Mouse (Mus musculus): ENCODE results near the gene Zfp575.

Gene Zfp575

DNA sequence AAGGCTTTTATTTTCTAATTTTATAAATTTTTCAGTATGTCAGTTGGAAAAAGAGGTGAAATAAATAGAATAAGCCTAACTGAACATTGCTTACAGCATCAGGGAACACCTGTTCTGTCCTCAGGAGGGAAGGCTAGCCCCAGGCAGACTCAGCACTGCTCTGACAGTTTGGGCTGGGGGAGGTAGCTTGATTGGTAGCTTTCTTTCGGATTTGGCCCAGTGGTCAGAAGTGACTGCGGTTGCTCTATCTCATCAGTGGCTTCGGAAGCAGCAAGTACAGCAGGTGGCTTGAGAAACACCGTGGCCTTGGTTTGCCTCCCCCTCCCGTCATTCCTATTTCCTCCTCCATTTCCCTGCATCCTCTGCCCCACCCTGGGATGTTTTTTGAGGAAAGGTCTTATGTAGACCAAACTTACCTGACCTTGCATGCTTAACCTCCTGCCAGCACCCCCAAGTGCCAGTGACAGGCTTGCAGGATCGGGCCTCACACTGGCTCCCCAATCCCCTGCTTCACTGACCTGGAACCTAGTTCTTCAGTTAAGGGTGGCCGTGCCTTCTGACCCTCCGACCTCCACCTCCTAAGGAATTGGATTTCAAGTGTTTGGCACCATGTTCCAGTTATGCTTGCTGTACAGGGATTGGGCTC, 24.1 kb downstream of the Zfp575 start:
- peak in 1 of 2 experiments; percentile 21 for DNase-seq

DNA sequence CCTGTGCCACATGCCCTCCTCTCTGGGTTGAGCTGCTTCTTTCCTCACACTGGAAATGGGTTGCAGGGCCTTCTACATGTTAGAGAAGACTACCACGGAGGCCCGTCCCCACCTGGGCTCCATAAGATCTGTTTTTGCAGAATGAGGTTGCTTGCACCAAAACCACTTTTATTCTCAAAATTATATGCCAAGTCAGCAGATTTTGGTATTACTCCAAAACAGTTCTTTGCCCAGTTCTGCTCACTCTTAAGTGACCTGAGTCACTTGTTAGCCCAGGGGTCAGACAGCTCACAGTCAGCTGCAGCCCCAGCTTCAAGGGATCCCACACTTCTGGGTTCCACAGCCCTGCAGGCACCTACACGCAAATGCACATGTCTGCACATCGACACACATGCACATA, 26.0 kb downstream of the Zfp575 start:
- no peak for DNase-seq

DNA sequence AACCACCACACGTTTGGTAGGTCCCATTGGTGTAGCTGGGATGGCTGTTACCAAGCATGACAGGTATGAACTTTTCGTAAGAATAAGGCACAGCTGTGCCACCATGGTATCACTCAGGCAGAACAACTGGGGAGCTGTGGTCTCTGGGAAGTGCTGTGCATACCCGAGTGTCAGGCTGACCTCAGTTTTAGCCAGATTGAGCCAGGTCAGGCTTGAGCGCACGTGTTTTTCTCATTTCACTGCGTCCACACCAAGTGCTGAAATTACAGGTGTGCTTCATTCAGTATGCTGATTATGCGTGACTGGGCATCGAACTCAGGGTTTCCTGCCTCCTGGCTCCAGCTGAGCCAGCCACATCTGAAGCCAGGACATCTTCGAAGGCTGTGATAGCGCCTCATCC, 31.7 kb downstream of the Zfp575 start:
- DNase-seq: no peak

DNA sequence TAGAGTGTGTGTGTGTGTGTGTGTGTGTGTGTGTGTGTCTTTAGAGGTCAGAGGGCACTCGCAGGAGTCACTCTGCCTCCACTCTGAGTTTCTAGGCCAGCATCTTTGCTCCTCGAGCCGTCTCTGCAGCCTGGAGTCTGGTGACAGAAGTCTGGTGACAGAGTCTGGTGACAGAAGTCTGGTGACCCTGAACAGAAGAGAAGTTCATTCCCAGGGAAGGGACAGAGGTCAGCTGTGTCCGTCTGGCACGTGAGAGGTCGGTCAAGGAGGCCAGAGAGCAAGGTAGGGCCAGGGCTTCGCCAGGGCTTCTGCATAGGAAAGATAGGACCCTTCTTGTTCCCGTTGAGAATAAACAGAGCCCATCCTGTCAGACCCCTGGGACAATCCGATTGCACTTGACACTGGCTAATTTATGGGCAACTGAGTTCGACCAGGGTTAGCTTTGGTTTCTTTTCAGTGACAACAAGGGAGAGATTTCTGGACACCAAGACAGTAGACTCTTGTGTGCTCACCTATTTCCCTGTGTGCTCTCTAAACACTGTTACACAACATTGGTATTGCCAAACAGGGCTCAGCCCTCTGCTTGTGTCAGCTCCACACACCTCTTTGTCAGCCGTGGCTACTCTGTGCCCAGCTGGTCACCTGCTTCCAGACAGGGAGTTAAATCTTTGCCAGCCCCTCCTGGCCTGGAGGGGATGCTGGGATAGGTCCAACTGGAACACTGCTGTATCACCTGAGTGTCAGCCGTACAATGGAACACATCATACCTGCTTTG, 35.3 kb downstream of the Zfp575 start:
- DNase-seq: no peak

DNA sequence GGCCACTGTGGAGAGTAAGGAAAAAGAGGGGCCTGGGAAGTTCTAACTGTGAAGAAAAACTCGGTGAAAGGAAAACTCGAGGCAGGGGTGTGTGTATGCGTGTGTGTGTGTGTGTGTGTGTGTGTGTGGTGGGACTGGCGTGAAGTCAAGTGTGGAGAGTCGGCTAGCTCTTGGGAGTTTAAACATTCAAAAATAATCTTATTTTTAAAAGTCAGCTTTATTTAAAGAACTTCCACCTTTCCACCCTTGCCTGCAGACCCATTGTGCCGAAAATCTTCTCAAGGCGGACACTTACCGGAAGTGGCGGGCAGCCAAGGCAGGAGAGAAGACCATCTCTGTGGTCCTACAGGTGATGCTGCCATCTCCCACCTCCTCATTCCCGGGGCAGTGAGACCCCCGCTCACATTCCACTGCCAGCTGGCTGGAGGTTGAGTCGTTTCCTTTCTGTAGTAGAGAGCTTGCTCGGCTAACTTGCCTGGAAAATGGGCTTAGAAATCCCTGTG, 39.9 kb downstream of the Zfp575 start:
- no peak for DNase-seq

GRCm38 (mm10) chr7:24546634-24547389, 40.6 kb downstream of the Zfp575 start:
- DNase-seq: peak; percentile 98 to 99

DNA sequence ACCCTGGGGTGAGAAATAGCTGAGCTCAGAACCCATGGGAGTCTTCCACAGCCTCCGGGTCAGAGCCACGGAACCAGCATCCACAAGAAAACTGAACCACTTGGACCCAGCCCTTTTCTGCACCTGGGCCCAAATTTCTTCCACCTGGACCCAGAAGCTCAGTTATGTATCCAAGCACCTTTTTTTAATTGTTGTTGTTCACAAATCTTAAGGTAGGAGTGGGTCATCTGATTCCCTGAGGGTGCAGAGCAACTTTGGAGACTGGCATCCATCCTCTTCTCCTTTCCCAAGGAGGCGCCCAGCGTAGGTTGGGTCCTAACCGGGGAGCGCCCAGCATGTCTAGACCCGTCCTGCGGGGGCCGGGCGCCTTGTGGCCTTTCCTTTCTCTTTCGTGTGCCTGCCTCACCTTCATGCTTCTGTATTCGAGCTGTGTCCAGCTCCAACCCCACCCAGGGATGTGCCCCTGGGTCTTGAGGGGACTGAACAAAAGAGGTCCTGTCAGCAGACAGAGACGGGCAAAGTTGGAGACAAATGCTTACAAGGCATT, 41.3 kb downstream of the Zfp575 start, which contains the start of the genes Pinlyp and Xrcc1:
Pinlyp (minus strand) TSS at position 51 of the 547 bp plus-strand sequence.
Xrcc1 (plus strand) TSS at position 222 of the 547 bp plus-strand sequence.
- no peak for DNase-seq

DNA sequence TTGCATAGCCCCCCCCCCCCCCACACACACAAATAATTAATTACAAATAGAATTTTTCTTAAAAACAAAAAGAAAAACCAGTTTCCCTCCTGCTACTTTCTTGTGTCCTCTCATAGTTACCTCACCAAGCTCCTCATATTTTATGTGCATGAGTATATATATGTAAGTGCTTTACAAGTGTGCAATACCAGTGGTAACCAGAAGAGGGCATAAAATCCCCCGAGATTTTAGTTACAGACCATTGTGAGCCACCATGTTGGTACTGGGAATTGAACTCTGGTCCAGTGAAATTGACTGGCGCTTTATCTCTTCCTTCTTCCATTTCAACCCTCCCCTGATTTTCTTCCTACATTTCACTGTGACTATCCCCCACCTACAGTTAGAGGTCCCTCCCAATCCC, 42.9 kb downstream of the Zfp575 start:
- peak in 1 of 2 experiments; percentile 35 for DNase-seq

DNA sequence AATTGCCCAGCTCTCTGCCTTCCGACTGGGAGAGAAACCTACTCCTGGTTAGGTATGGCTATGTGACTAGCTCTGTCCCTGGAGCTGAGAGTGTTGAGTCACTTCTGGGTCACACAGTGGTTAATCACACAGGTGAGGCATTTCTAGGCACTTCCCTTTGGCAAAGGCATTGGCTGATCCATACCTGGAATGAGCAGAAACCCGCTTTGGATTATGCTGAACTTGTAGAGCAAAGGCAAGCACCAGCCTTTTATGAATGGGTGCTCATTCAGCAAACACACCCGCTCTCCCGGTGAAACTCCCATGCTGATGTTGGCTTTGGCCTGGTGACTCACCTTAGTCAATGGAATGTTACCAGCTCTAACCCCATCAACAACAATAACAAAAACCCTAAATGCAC, 47.8 kb downstream of the Zfp575 start:
- DNase-seq: no peak

DNA sequence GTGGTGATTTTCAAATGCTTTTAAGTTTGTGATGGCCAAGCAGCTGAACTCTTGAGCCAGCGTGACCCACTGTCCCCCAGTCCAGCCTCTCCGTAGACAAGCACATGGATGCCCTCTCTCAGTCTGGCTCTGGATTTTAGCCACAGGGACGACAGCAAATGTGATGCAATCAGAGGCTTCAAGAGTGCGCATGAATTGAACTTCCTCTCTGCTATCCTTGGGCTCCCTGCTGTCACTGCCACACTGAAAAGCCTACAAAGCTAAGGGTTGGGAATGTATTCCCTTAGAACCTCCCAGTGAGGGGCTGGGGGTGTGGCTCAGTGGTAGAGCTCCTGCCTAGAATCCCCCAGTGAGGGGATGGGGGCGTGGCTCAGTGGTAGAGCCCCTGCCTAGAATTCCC, 48.7 kb downstream of the Zfp575 start:
- no peak for DNase-seq

GRCm38 (mm10) chr7:24538154-24538553, 49.3 kb downstream of the Zfp575 start:
- DNase-seq: no peak

- no peak for DNase-seq
These were observed 49.9 kb downstream of the Zfp575 start for GRCm38 (mm10) chr7:24537591-24537990.

DNA sequence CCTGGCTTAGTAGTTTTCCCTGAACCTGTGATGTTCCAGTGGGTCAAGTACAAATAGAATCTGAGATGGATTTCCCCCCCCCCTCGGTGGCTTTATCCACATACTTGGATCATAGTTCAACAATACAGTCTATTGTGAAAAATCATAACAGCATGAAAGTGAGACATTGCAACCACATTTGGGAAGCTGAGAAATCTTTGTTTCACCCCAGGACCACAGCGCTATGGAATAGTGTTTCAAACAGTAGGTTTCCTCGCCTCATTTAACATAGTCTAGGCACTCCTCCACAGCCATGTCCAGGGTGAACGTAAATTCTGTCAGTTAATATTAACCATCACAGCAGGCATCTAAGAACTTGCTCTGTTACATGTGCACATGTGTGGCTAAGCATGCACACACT, 50.4 kb downstream of the Zfp575 start:
- DNase-seq: no peak

DNA sequence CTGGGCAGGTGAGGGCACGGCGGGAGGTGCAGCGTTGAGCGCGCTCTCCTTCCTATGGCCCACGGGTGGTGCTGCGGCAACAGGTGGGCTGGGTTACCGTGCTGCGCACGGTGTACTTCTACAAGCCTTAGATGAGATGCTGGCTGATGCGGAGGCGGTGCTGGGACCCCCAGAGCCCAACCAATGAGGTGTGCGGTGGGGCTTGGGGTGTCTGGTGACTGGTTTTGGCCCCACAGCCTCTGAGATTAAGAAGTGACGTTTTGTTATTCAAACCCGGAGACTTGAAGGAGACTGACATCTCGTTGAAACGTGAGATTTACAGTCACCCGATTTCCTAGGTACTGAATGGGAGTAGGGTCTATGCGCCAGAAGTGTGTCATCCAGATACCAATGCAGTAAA, 53.1 kb downstream of the Zfp575 start:
- DNase-seq: no peak
